Mouse (Mus musculus): ENCODE measurements around the gene Syk. TPM values are rescaled to one million over a fixed set of nuclear protein-coding genes. Genes with fewer than 3 reads are reported as not detected.

Syk gene
- polyA plus RNA-seq, 1 experiment from 2014 or later, result 3.3 TPM

- H3K27ac ChIP-seq, result no peak overlapping the region
- H3K4me3 ChIP-seq (replicated peaks), result no peak overlapping the region
- no peaks in the 10 kb centered on the region for H3K9me3 ChIP-seq
- WGBS, result 93% methylated on average over 4 of the region's 4 CpGs
- H3K36me3 ChIP-seq, result no peaks in the 10 kb centered on the region
- no peaks in the 10 kb centered on the region; the same call in 1 of the 2 replicates for H3K27me3 ChIP-seq (replicated peaks)
- no peak for ATAC-seq
- 0 out of 2 replicates have a peak, but pooled peaks cover 2% of the 10 kb centered on the region for H3K4me1 ChIP-seq (replicated peaks)
- H3K9ac ChIP-seq, result no peak overlapping the region
- no peak overlapping the region for H3K4me2 ChIP-seq (replicated peaks)
Measured at GRCm38 (mm10) chr13:52587761-52588160, 4.8 kb downstream of the Syk start.

- H3K9me3 ChIP-seq, result no peaks in the 10 kb centered on the region
- 0 out of 2 replicates have a peak, but pooled peaks cover 2% of the 10 kb centered on the region for H3K4me1 ChIP-seq (replicated peaks)
- no peak overlapping the region for H3K27ac ChIP-seq
- no peak for ATAC-seq
- no peaks in the 10 kb centered on the region for H3K36me3 ChIP-seq
- H3K4me3 ChIP-seq (replicated peaks), result no peak overlapping the region
- H3K9ac ChIP-seq, result no peak overlapping the region
- WGBS, result 84% methylated on average over 4 of the region's 4 CpGs
- no peaks in the 10 kb centered on the region for H3K27me3 ChIP-seq (replicated peaks)
- no peak overlapping the region for H3K4me2 ChIP-seq (replicated peaks)
Measured at GRCm38 (mm10) chr13:52589043-52589442, 6.1 kb downstream of the Syk start.

GRCm38 (mm10) chr13:52591831-52592230 lies 8.9 kb downstream of the Syk start:
- H3K36me3 ChIP-seq, result no peaks in the 10 kb centered on the region
- no peak overlapping the region for H3K4me3 ChIP-seq (replicated peaks)
- H3K27me3 ChIP-seq (replicated peaks), result no peaks in the 10 kb centered on the region
- H3K9ac ChIP-seq, result no peak overlapping the region
- no peak for ATAC-seq
- H3K27ac ChIP-seq, result no peak overlapping the region
- WGBS, result 94% methylated on average over 4 of the region's 4 CpGs
- H3K4me2 ChIP-seq (replicated peaks), result no peak overlapping the region
- no peaks in the 10 kb centered on the region for H3K9me3 ChIP-seq
- no peaks in the 10 kb centered on the region for H3K4me1 ChIP-seq (replicated peaks)

- no peak for ATAC-seq
- Histone ChIP-seq H3K9me3 (no peaks in the 10 kb centered on the region), H3K27ac (no peak overlapping the region), H3K4me2 (replicated peaks) (no peak overlapping the region), H3K36me3 (no peaks in the 10 kb centered on the region), H3K9ac (no peak overlapping the region), H3K27me3 (replicated peaks) (no peaks in the 10 kb centered on the region), H3K4me1 (replicated peaks) (no peaks in the 10 kb centered on the region), H3K4me3 (replicated peaks) (no peak overlapping the region)
- WGBS, result 78% methylated on average over 5 of the region's 5 CpGs
Measured at GRCm38 (mm10) chr13:52596692-52597091, 13.7 kb downstream of the Syk start.

- Histone ChIP-seq H3K4me1 (replicated peaks) (no peaks in the 10 kb centered on the region), H3K9me3 (no peaks in the 10 kb centered on the region), H3K27ac (no peak overlapping the region), H3K4me3 (replicated peaks) (no peak overlapping the region), H3K4me2 (replicated peaks) (no peak overlapping the region), H3K27me3 (replicated peaks) (no peaks in the 10 kb centered on the region), H3K36me3 (no peaks in the 10 kb centered on the region), H3K9ac (no peak overlapping the region)
- 83% methylated on average over 11 of the region's 11 CpGs for WGBS
- ATAC-seq, result no peak
Measured at GRCm38 (mm10) chr13:52597092-52597678, 14.2 kb downstream of the Syk start.

- no peak overlapping the region for H3K9ac ChIP-seq
- H3K4me3 ChIP-seq (replicated peaks), result no peak overlapping the region
- no peaks in the 10 kb centered on the region for H3K4me1 ChIP-seq (replicated peaks)
- H3K4me2 ChIP-seq (replicated peaks), result no peak overlapping the region
- H3K36me3 ChIP-seq, result no peaks in the 10 kb centered on the region
- no peak overlapping the region for H3K27ac ChIP-seq
- 51% methylated on average over 3 of the region's 3 CpGs for WGBS
- no peaks in the 10 kb centered on the region for H3K27me3 ChIP-seq (replicated peaks)
- H3K9me3 ChIP-seq, result no peaks in the 10 kb centered on the region
- no peak for ATAC-seq
Measured at GRCm38 (mm10) chr13:52598233-52598632, 15.3 kb downstream of the Syk start.

GRCm38 (mm10) chr13:52600015-52600643 lies 17.2 kb downstream of the Syk start:
- Histone ChIP-seq H3K4me2 (replicated peaks) (no peak overlapping the region), H3K27ac (no peak overlapping the region), H3K4me3 (replicated peaks) (no peak overlapping the region), H3K4me1 (replicated peaks) (no peaks in the 10 kb centered on the region), H3K9me3 (no peaks in the 10 kb centered on the region), H3K36me3 (no peaks in the 10 kb centered on the region), H3K9ac (no peak overlapping the region), H3K27me3 (replicated peaks) (no peaks in the 10 kb centered on the region)
- whole genome bisulfite sequencing, result 59% methylated on average over 4 of the region's 4 CpGs
- no peak for ATAC-seq

- H3K4me3 ChIP-seq (replicated peaks), result no peak overlapping the region
- ATAC-seq, result peak; percentile 68
- 35% methylated on average over 4 of the region's 4 CpGs for WGBS
Measured at GRCm38 (mm10) chr13:52602752-52603151, 19.8 kb downstream of the Syk start.

GRCm38 (mm10) chr13:52603704-52604349 lies 20.9 kb downstream of the Syk start:
- no peak for ATAC-seq
- 83% methylated on average over 6 of the region's 6 CpGs for WGBS
- no peak overlapping the region for H3K4me3 ChIP-seq (replicated peaks)

More at GRCm38 (mm10) chr13:52602752-52603151, 19.8 kb downstream of the Syk start:
- Histone ChIP-seq H3K4me1 (replicated peaks) (peaks cover 6% of the 10 kb centered on the region; the same call in 1 of the 2 replicates), H3K9me3 (no peaks in the 10 kb centered on the region), H3K36me3 (no peaks in the 10 kb centered on the region), H3K27me3 (replicated peaks) (no peaks in the 10 kb centered on the region), H3K4me2 (replicated peaks) (no peak overlapping the region), H3K27ac (no peak overlapping the region), H3K9ac (no peak overlapping the region)

GRCm38 (mm10) chr13:52605006-52605405 lies 22.0 kb downstream of the Syk start:
- Histone ChIP-seq H3K27me3 (replicated peaks) (no peaks in the 10 kb centered on the region), H3K4me2 (replicated peaks) (no peak overlapping the region), H3K36me3 (no peaks in the 10 kb centered on the region), H3K4me1 (replicated peaks) (peaks cover 9% of the 10 kb centered on the region), H3K9me3 (no peaks in the 10 kb centered on the region), H3K9ac (no peak overlapping the region), H3K4me3 (replicated peaks) (no peak overlapping the region), H3K27ac (no peak overlapping the region)
- 85% methylated on average over 3 of the region's 3 CpGs for WGBS
- ATAC-seq, result no peak

More at GRCm38 (mm10) chr13:52603704-52604349, 20.9 kb downstream of the Syk start:
- Histone ChIP-seq H3K4me2 (replicated peaks) (no peak overlapping the region), H3K27ac (no peak overlapping the region), H3K9ac (no peak overlapping the region), H3K4me1 (replicated peaks) (peaks cover 9% of the 10 kb centered on the region), H3K36me3 (no peaks in the 10 kb centered on the region), H3K27me3 (replicated peaks) (no peaks in the 10 kb centered on the region), H3K9me3 (no peaks in the 10 kb centered on the region)

GRCm38 (mm10) chr13:52605911-52606310 lies 22.9 kb downstream of the Syk start:
- no peaks in the 10 kb centered on the region for H3K36me3 ChIP-seq
- no peak overlapping the region for H3K4me2 ChIP-seq (replicated peaks)
- WGBS, result 74% methylated on average over 4 of the region's 4 CpGs
- H3K27me3 ChIP-seq (replicated peaks), result no peaks in the 10 kb centered on the region
- no peak overlapping the region for H3K4me3 ChIP-seq (replicated peaks)
- peaks cover 9% of the 10 kb centered on the region for H3K4me1 ChIP-seq (replicated peaks)
- no peak overlapping the region for H3K9ac ChIP-seq
- no peaks in the 10 kb centered on the region for H3K9me3 ChIP-seq
- no peak overlapping the region for H3K27ac ChIP-seq
- no peak for ATAC-seq

- ATAC-seq, result no peak
- Histone ChIP-seq H3K9me3 (no peaks in the 10 kb centered on the region), H3K4me3 (replicated peaks) (no peak overlapping the region), H3K9ac (no peak overlapping the region), H3K4me2 (replicated peaks) (no peak overlapping the region), H3K36me3 (no peaks in the 10 kb centered on the region), H3K27me3 (replicated peaks) (no peaks in the 10 kb centered on the region), H3K4me1 (replicated peaks) (peaks cover 9% of the 10 kb centered on the region), H3K27ac (no peak overlapping the region)
- 55% methylated on average over 3 of the region's 3 CpGs for WGBS
Measured at GRCm38 (mm10) chr13:52606656-52607275, 23.8 kb downstream of the Syk start.

Data from intestine, embryonic 15.5 days (tissue).